Comparison of ENCODE assay signal across 18 mouse cellular contexts in the genomic region with DNA sequence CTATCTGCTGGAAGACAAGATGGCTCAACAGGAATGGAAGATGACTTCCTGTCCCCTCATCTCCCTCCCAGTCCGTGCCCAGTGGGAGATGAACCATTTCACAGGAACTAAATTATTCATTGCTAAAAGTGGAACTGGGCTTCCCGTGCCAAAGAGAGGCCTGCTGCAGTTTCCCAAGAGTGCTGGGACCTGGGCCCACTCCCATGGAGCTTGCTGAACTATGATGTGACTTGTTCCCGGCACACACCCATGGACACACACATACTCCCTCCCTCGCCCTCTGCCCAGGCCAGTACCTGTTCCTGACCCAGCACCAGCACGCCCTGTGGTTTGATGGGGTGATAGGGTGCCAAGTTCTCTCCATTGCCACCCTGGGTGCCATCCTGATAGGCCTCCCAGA. TPM values are rescaled to one million over a fixed set of nuclear protein-coding genes. Genes with fewer than 3 reads are reported as not detected.
DNase-seq lines count a peak whose midpoint lies in the region; ATAC-seq lines count a peak whose summit lies in the region.
"Had no signal": no experiment of that assay in that cellular context is flagged by ENCODE, and none has a peak within 500 bp of the region (broad histone marks: within the 10 kb centered on the region; RNA-seq: fewer than 3 reads in every experiment).

No protein-coding gene starts in this region.

- no peak for ATAC-seq in erythroblast, adult 5-6 weeks (replicated peaks; ENCODE audit: low FRiP score, poor library complexity, severe bottlenecking)
- ATAC-seq: forebrain, embryonic 14.5 days; midbrain, embryonic 16.5 days had no signal

- DNase-seq in layer of hippocampus, adult 11-12 months (ENCODE audit: low spot score) = peak; percentile 20
- no peak for DNase-seq in layer of hippocampus, adult 9-11 months
- peak; percentile 31 for DNase-seq in adipocyte (ENCODE audit: low spot score)
- peak; percentile 76 to 79 for DNase-seq in cerebellum, adult 18-20 months
- DNase-seq in cerebellum, postnatal 14 days = peak; percentile 59 to 77
- DNase-seq in adrenal gland, postnatal 14 days = no peak
- DNase-seq in MN1 (ENCODE audit: low spot score) = no peak
- DNase-seq: adrenal gland, adult 8-10 months; B cell, adult 2 months; kidney, adult 8-10 months; kidney, postnatal 14 days; liver; lung, postnatal 4 days; right cerebral cortex, postnatal 25 days had no signal

RNA-seq across cellular contexts. Expression of a gene that starts 4.7 kb away (rescaled TPM):
- not detected in 2 replicates for total RNA-seq in erythroblast, adult 5-6 weeks (2015; ENCODE audit: low replicate concordance)
- not detected in 2 replicates for total RNA-seq in erythroblast, adult 5-6 weeks (2017; ENCODE audit: low replicate concordance)
- 3.3 and 4.1 TPM in 2 replicates for total RNA-seq in adrenal gland, postnatal 14 days (2021)
- total RNA-seq: megakaryocyte-erythroid progenitor cell, adult 5-6 weeks had no signal

RNA-seq across cellular contexts. Expression of a gene that starts 51.7 kb away (rescaled TPM):
- total RNA-seq in erythroblast, adult 5-6 weeks (2015; ENCODE audit: low replicate concordance) = 2.9 and 3.1 TPM in 2 replicates
- total RNA-seq in erythroblast, adult 5-6 weeks (2017; ENCODE audit: low replicate concordance) = 3.8 and 4.8 TPM in 2 replicates
- 19.7 and 22.4 TPM in 2 replicates for total RNA-seq in adrenal gland, postnatal 14 days (2021)

RNA-seq across cellular contexts. Expression of a gene that starts 59.8 kb away (rescaled TPM):
- total RNA-seq in erythroblast, adult 5-6 weeks (2015; ENCODE audit: low replicate concordance) = 4.4 and 12.3 TPM in 2 replicates
- total RNA-seq in erythroblast, adult 5-6 weeks (2017; ENCODE audit: low replicate concordance) = 5.6 and 9.1 TPM in 2 replicates
- total RNA-seq in adrenal gland, postnatal 14 days (2021) = 45.5 and 47.9 TPM in 2 replicates

Comparison
In these comparisons a context has a peak if more than half of its experiments do, and no peak if none do; other contexts are left out.
1. DNase-seq: peak in layer of hippocampus, adult 11-12 months (single experiment), adipocyte (single experiment), cerebellum, adult 18-20 months (2 of 2) and cerebellum, postnatal 14 days (2 of 2); none in layer of hippocampus, adult 9-11 months (single experiment), adrenal gland, postnatal 14 days (single experiment) and MN1 (single experiment).